Mouse (Mus musculus): ENCODE results near the gene Rcn3.

DNA sequence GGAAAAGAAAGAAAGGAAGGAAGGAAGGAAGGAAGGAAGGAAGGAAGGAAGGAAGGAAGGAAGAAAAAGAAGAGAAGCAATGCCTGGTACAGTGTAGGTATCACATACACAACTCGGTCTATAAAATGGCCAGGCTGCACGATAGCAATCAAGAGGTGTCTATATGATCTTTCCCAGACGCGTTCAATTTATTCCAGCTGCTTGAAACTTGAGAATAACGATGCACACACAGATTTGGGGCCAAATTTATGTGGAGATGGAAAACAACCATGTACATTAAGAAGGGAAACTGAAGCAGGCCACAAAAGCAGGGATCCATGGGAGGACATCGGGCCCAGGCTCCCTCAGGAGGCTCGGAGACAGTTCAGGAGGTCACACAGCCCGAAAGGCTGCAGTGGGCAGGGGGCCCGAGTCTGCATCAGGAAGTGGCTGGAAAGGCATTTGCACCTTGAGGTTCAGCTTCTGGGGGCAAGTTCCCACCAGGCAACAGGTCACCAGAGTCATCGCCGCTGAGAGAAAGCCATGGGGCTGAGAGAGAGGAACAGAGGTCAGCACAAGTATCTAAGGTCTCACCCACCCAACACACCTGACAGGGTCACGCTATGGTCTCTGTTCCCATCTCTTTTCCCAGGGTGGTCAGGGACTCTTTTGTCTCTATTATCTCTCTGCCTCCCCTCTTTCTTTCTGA, 951 bp upstream of the Rcn3 start:
- TF ChIP-seq POLR2A (IDR thresholded peaks at IDR 0.05; ENCODE audit: control insufficient read depth, extremely low read depth, insufficient read depth, low read length, poor library complexity) (no peak), CTCF (IDR thresholded peaks at IDR 0.05; ENCODE audit: borderline replicate concordance, control insufficient read depth, extremely low read depth, insufficient read depth, low read length, poor library complexity) (no peak)

Data from thymus, adult 2 months (tissue).